Mouse (Mus musculus) CH12.LX (cell line): ENCODE measurements around the gene Syt2. TPM values are rescaled to one million over a fixed set of nuclear protein-coding genes. Genes with fewer than 3 reads are reported as not detected.

Source experiments
- DNase-seq: peaks from one replicate; pipeline ENCODE4 v3.0.0-alpha.2; 2013; ENCODE audit errors: extremely low read depth
- H3K27ac ChIP-seq: 2 replicates; pipeline ENCODE4 v1.5.1; 2012; ENCODE audit warnings: low read depth, mild to moderate bottlenecking, control low read depth, moderate library complexity; ENCODE audit not compliant: insufficient read depth
- H3K27me3 ChIP-seq: replicated peaks from 2 replicates; pipeline ENCODE3; 2012; ENCODE audit warnings: inconsistent platforms
- H3K36me3 ChIP-seq, 2 experiments: replicated peaks in 1 of 2; 2 replicates each; pipeline versions ENCODE3 to v1.6.1; 2012; ENCODE audit warnings: inconsistent platforms in 1 of 2, low read length in 1 of 2, mild to moderate bottlenecking in 1 of 2, mixed read lengths in 1 of 2, moderate library complexity in 1 of 2; ENCODE audit not compliant: control insufficient read depth in 1 of 2, insufficient read depth in 1 of 2
- H3K4me1 ChIP-seq, 2 experiments: 2 replicates each; pipeline ENCODE4 v1.6.1; 2012; ENCODE audit warnings: inconsistent platforms in 1 of 2, moderate library complexity in 1 of 2; ENCODE audit not compliant: insufficient read depth in 2 of 2, control insufficient read depth in 1 of 2
- H3K4me2 ChIP-seq: 2 replicates; pipeline ENCODE4 v1.6.1; 2012; ENCODE audit warnings: low read depth, mild to moderate bottlenecking, control low read depth; ENCODE audit not compliant: poor library complexity, insufficient read depth, severe bottlenecking
- H3K4me3 ChIP-seq, 3 experiments: fragments of 150-350 bp in 1 of 3; sonication (generic) in 1 of 3; replicated peaks in 1 of 3; 2 replicates each; pipeline versions ENCODE3 to v1.5.1; 2011 to 2012; ENCODE audit warnings: low read depth in 2 of 3, low read length in 2 of 3, mild to moderate bottlenecking in 2 of 3, moderate library complexity in 2 of 3, control low read depth in 1 of 3, improper control_type of control experiment in 1 of 3, inconsistent platforms in 1 of 3, mixed read lengths in 1 of 3; ENCODE audit not compliant: poor library complexity in 1 of 3
- H3K79me2 ChIP-seq: replicated peaks from 2 replicates; pipeline ENCODE4 v1.6.1; 2012; ENCODE audit warnings: mild to moderate bottlenecking, moderate library complexity; ENCODE audit not compliant: control insufficient read depth, poor library complexity, insufficient read depth, severe bottlenecking; ENCODE audit errors: extremely low read depth
- H3K9ac ChIP-seq: 2 replicates; pipeline ENCODE4 v1.6.1; 2012; ENCODE audit warnings: low read depth, mild to moderate bottlenecking, control low read depth, moderate library complexity; ENCODE audit not compliant: insufficient read depth
- H3K9me3 ChIP-seq: replicated peaks from 2 replicates; pipeline ENCODE3; 2012; ENCODE audit warnings: low read length, inconsistent platforms, mixed read lengths
- CHD2 ChIP-seq: IDR thresholded peaks from 2 replicates; pipeline ENCODE4 v1.6.1; 2011; ENCODE audit warnings: low read length, improper control_type of control experiment
- ELF1 ChIP-seq: IDR thresholded peaks from 2 replicates; pipeline ENCODE4 v1.6.1; 2014; ENCODE audit warnings: low read depth, mild to moderate bottlenecking, inconsistent platforms, low read length, improper control_type of control experiment
- HCFC1 ChIP-seq: IDR thresholded peaks from 2 replicates; pipeline ENCODE4 v1.6.1; 2012; ENCODE audit warnings: low read depth, mild to moderate bottlenecking, inconsistent platforms, low read length, improper control_type of control experiment
- IRF4 ChIP-seq: IDR thresholded peaks from 2 replicates; pipeline ENCODE4 v1.6.1; 2014; ENCODE audit warnings: low read depth, mild to moderate bottlenecking, inconsistent platforms, low read length, improper control_type of control experiment
- JUN ChIP-seq: IDR thresholded peaks from 2 replicates; pipeline ENCODE4 v1.6.1; 2011; ENCODE audit warnings: low read depth, mild to moderate bottlenecking, low read length, improper control_type of control experiment, moderate library complexity; ENCODE audit not compliant: insufficient read depth
- KAT2A ChIP-seq: IDR thresholded peaks from 2 replicates; pipeline ENCODE4 v1.6.1; 2012; ENCODE audit warnings: low read length, improper control_type of control experiment, inconsistent platforms; ENCODE audit not compliant: insufficient replicate concordance
- MAFK ChIP-seq: IDR thresholded peaks from 2 replicates; pipeline ENCODE4 v1.6.1; 2011; ENCODE audit warnings: low read length, improper control_type of control experiment; ENCODE audit not compliant: insufficient replicate concordance
- MAX ChIP-seq: IDR thresholded peaks from 2 replicates; pipeline ENCODE4 v1.6.1; 2011; ENCODE audit warnings: low read length, improper control_type of control experiment
- NRF1 ChIP-seq: IDR thresholded peaks from 2 replicates; pipeline ENCODE4 v1.6.1; 2014; ENCODE audit warnings: low read depth, mild to moderate bottlenecking, inconsistent platforms, low read length, improper control_type of control experiment, moderate library complexity
- RAD21 ChIP-seq: IDR thresholded peaks from 2 replicates; pipeline ENCODE4 v1.6.1; 2011; ENCODE audit warnings: low read depth, mild to moderate bottlenecking, low read length, improper control_type of control experiment, moderate library complexity
- TBP ChIP-seq: conservative IDR thresholded peaks from 2 replicates; pipeline ENCODE4 v1.6.1; 2011; ENCODE audit warnings: low read depth, low read length, improper control_type of control experiment
- TCF12 ChIP-seq: IDR thresholded peaks from 2 replicates; pipeline ENCODE4 v1.6.1; 2014; ENCODE audit warnings: low read depth, mild to moderate bottlenecking, inconsistent platforms, low read length, improper control_type of control experiment
- ZC3H11A ChIP-seq: IDR thresholded peaks from 2 replicates; pipeline ENCODE4 v1.6.1; 2012; ENCODE audit warnings: low read depth, mild to moderate bottlenecking, inconsistent platforms, low read length, improper control_type of control experiment
- ZMIZ1 ChIP-seq: IDR thresholded peaks from 2 replicates; pipeline ENCODE4 v1.6.1; 2012; ENCODE audit warnings: low read depth, mild to moderate bottlenecking, inconsistent platforms, low read length, improper control_type of control experiment
- ZNF384 ChIP-seq: IDR thresholded peaks from 2 replicates; pipeline ENCODE4 v1.6.1; 2012; ENCODE audit warnings: low read depth, low read length, improper control_type of control experiment, inconsistent platforms
- dilution Hi-C: fragments of 300-500 bp; cut with MboI; formaldehyde crosslinking; loops from 2 replicates; pipeline ENCODE4 v1.14.3; 2020; ENCODE audit warnings: low sequenced_read_pairs; ENCODE audit not compliant: extremely low pct_unique_long_range_greater_than_20kb, extremely low pct_ligation_motif_present
- in situ Hi-C: fragments of 300-500 bp; cut with MboI; formaldehyde crosslinking; loops from 3 replicates; pipeline ENCODE4 v1.14.3; 2019; ENCODE audit warnings: low sequenced_read_pairs, low pct_ligation_motif_present, low pct_unique_long_range_greater_than_20kb, mixed read lengths
- polyA plus RNA-seq: library from polyadenylated mRNA; unstranded; fragments of >175 nt; gene quantifications from 2 replicates; pipeline ENCODE4 v1.2.1, GENCODE M21; 2012; ENCODE audit warnings: low read depth; ENCODE audit not compliant: insufficient read length
- total RNA-seq, 2 experiments: library from RNA; depleted of rRNA; stranded (reverse); fragments of 300-350 nt in 1 of 2; fragments of >200 nt in 1 of 2; gene quantifications; 2 replicates each; pipeline ENCODE4 v1.2.3; 2012 to 2014

The Syt2 gene
- total and polyA plus RNA-seq, 3 experiments: not detected

GRCm38 (mm10) chr1:134686834-134687421 lies 40.5 kb downstream of the Syt2 start:
- Histone ChIP-seq H3K4me1 (no peaks in the 10 kb centered on the region), H3K4me2 (no peak overlapping the region), H3K9me3 (peaks cover 20% of the 10 kb centered on the region), H3K9ac (no peak overlapping the region), H3K36me3 (no peaks in the 10 kb centered on the region), H3K27ac (no peak overlapping the region), H3K4me3 (no peak overlapping the region), H3K27me3 (peaks cover 80% of the 10 kb centered on the region), H3K79me2 (no peaks in the 10 kb centered on the region)
- TF ChIP-seq ZMIZ1 (no peak), RAD21 (no peak), HCFC1 (no peak), TCF12 (no peak), MAFK (no peak), MAX (no peak), TBP (no peak), NRF1 (no peak), ZNF384 (no peak), JUN (no peak), IRF4 (no peak)
- DNase-seq: no peak
- dilution Hi-C loops: no loop called here
- in situ Hi-C loops: no loop called here

GRCm38 (mm10) chr1:134696302-134696701 lies 49.8 kb downstream of the Syt2 start:
- Histone ChIP-seq H3K27me3 (peaks cover 91% of the 10 kb centered on the region), H3K79me2 (no peaks in the 10 kb centered on the region), H3K9me3 (peaks cover 6% of the 10 kb centered on the region), H3K4me3 (no peak overlapping the region), H3K4me1 (peaks cover 4 to 5% of the 10 kb centered on the region in 2 experiments; a peak in 3 of 4 replicates), H3K4me2 (no peak overlapping the region), H3K36me3 (no peaks in the 10 kb centered on the region), H3K27ac (no peak overlapping the region), H3K9ac (no peak overlapping the region)
- TF ChIP-seq KAT2A (no peak), ZC3H11A (no peak), ZNF384 (no peak), CHD2 (no peak), ELF1 (no peak)
- in situ Hi-C loops: no loop called here
- dilution Hi-C loops: no loop called here
- DNase-seq: no peak
